Mouse (Mus musculus): ENCODE measurements at regions not wholly inside any gene's neighbourhood (a gene's known extent, or its start where the extent isn't known, plus 50 kb on each side); places are given as distances from the start of the nearest gene placed in this dataset.

DNA sequence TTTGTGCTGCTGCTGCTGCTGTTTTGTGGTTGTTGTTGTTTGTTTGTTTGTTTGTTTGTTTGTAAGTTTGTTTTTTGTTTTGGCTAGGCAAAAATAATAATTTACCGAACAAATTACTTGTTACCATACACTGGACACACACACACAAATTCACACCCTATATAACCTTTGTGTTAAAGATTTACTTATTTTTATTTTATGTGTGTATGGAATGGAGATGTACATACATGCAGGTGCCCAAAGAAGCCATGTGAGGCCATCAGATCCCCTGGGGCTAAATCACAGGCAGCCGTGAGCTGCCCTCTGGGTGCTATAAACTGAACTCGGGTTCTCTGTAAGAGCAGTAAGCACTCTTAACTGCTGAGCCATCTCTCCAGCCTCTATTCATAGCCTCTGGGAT is 56.0 kb downstream of the Pttg1 start:
- no peak for DNase-seq (ENCODE audit: low spot score)

DNA sequence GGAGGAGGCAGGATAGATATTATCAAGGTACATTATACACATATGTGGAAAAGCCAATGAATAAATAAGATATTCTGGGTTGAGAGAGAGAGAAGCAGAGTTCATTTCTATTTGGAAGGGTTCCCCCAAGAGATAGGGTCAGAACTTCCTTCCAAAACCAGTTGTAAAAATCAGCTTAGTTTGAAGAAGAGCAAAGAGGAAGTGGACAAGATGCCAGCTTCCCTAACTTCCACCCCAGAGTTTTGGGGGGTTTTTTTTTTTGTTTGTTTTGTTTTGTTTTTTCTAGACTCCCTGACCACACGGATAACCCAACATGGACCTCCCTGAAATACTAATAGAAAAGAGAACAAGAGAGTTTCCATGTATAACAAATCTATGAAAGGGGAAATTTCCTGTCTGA is 57.7 kb downstream of the Pttg1 start:
- DNase-seq (ENCODE audit: low spot score), result no peak

DNA sequence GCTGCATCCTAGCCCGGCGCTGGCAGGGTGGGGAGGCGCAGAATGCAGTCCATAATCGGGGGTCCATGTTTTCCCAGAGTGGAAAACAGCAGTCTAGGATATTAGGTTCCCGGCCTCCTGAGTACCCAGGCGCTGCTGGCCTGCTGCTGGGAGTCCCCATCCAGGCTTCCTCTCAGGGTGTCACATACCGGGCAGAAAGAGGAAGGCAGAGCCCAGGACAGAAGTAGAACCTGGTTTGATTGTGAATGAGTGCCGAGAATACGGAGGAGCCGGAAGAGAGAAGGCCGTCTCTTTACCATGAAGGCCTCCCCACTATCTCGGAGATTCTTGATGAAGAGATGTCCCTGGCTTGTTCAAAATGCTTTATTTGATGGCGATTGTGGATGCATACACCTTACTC is 64.2 kb downstream of the Pttg1 start:
- no peak for DNase-seq (ENCODE audit: low spot score)

DNA sequence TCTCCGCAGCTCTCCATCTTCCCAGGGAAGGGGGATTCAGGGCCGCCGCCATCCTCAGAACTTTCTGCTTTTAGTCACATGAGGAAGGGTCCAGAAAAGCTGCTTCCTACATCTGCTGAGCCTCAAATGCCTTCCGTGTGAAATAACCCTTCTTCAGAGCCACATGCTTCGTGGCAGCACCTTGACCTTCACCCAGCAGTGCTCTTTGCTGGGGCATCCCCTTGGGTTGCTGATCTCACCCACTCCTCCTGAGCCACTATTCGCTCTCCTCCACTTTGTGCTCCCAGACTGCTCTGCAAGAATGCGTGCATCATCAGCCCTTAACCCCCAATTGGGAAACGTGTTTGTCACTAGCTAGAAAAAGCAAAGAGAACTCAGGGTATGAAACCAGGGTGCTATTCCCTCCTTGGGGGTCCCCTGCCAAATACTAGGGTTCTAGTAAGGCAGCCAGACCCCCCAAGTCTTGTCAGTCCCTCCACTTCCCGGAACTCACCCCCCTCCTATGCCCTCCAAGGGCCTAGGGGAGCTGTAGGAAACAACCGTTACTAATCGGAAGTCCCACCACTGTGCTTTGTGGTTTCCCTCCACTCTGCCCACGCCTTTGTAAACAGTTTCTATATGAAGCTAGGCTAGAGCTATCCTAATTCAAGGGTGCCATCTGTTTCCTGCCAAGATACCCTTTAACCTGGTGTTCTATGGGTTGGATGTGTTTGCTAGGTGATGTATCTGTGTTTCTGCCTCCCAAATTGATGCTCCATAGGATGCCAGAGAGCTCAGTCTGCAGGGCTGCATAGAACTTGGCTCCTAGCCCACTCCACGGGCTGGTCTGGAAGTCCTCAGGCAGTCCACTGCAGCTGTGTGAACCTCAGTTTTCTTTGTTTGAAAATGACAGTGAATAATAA is 67.4 kb downstream of the Pttg1 start:
- peak; percentile 7 for DNase-seq (ENCODE audit: low spot score)

DNA sequence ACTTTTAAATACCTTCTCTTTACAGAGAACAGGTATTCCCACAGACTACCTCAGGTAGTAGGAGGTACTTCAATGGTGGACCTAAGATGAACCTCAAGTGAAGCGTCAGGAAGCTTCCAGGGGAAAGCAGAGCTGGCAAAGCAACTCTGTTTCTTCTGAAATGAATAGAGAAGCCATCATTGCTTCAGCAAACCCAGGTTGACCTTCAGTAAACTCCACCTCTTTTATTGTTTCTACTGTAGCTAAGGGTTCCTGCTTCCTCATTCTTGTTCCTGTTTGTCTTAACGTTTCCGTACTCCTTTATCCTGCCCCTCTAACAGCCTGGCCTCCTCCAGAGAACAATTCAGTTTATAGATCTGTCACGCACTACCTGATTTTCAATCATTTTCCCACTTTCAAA is 72.4 kb downstream of the Pttg1 start:
- DNase-seq (ENCODE audit: low spot score), result no peak

DNA sequence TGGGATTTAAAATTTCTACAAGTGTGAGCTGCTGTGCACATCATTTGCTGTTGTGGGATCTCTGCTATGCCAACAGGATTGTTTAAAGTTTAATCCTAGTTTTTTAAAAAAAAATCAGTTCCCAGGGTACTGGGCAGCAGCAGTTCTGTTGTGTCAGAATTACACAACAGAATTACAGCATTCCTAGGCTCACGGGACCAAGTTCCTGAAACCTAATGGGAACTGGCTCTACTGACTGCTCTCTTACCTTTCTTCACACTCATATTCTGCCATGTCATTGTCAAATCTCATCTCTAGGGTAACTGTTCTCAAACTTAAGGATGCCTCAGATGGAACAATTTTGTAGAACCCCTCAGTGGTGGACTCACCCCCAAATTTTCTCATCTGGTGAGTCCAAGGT is 73.0 kb downstream of the Pttg1 start:
- no peak for DNase-seq (ENCODE audit: low spot score)

DNA sequence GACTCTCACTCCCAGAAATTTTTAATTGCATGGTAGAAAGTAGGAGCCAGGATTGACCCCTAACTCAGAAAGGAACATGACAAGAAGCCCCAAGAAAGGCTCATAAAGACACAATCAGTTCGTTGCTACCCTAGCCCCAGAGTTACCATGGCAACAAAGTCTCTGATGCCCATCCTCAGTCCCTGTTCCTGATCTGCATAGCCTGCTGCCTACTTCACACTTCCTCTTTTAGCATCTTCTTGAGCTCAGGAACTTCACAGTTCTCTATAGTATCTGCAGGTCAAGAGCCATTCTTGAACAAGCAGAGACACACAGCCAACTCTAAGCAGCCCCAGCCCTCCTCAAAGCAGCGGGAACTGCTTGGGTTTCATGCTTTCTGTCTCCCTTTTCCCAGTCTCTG is 74.2 kb downstream of the Pttg1 start:
- DNase-seq (ENCODE audit: low spot score), result no peak

DNA sequence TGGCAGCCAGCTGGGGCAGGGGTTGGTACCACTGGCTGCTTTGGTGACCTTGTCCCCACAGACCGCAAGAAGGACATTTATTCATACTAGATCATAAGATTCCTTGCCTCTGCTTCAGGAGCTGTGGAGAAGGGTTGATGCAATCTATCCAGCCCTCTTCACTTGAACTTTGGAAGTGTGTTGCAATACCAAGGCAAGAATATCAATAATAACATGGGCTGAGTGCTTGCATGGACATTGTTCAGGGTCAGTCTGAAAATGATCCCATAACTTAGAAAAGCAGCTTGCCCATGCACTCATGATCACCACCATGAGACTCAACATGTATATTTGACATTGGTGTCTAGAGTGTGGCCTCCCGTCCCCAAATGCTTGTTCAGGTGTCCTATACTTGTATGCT is 74.7 kb downstream of the Pttg1 start:
- DNase-seq (ENCODE audit: low spot score), result no peak

DNA sequence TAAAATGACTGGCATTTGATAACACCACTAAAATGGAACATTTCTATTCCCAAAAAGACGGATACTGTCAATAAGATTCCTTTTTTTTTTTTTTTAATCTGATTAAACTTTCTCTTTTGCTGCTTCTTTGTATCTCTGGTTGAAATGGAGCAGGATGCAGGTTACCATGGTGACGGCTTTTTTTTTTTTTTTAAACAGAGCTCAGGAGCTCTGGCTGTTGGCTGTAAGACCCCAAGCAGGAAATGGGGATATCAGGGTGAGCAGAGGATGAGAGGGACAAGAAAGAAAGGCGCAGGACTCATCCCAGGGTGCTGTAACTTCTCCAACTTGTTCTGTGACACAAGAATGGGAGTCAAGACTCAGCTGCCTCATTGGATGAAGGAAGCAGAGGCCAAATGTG is 75.8 kb downstream of the Pttg1 start:
- no peak for DNase-seq (ENCODE audit: low spot score)

DNA sequence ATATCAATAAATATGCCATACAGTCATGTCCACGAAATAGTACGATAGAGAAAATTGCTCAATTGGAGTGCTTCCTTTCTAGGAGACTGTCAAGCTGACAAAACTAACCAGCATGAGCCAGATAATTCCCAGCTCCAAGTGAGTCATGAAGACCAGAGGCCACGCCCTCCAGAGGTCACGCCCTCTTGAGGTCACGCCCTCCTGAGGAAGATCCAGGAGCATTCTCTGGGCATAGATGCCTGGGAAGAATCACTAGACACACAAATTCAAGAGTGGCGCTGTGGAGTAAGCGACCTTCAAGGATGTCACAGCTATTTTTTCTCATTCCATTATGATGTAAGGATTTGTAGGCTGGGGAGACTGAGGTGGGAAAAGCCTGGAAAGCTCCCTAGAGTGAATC is 76.5 kb downstream of the Pttg1 start:
- no peak for DNase-seq (ENCODE audit: low spot score)

DNA sequence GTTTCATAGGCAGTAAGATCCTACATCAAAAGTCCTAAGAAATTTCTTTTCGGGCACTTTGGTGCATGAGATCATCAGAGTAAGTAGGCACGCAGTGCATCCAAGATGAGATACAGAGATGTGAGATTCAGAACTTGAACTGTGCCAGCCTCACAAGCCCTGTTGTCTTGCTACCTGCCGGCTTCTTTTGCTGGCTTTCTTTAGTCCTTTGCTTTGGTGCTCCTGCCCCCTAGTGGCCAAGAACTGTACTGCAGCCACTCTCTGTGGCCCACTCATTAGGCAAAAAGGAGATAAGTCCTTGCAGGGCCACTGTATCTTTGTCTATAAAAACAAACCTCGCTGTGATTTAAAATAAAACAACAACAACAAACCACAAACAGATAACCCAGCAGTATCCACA is 77.5 kb downstream of the Pttg1 start:
- peak; percentile 59 for DNase-seq (ENCODE audit: low spot score)

DNA sequence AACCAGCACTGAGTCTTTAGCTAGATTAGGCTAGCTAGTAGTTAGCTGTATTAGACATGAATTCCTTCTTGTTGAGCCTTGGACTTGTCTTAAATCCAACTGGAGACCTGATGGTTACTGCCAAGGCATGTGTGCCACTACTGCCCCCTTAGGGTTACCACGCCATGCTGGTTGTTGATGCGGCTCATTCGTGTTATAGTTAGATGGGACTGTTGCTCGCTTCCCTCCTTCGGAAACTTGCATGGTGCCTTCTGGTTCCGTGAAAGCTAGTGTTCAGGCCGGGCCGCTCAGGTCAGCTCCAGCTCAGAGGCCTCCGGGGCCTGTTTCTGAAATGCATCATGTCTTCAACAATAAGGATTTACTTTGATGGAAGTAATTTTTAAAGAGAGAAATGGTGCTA is 79.6 kb downstream of the Pttg1 start:
- DNase-seq (ENCODE audit: low spot score), result no peak

DNA sequence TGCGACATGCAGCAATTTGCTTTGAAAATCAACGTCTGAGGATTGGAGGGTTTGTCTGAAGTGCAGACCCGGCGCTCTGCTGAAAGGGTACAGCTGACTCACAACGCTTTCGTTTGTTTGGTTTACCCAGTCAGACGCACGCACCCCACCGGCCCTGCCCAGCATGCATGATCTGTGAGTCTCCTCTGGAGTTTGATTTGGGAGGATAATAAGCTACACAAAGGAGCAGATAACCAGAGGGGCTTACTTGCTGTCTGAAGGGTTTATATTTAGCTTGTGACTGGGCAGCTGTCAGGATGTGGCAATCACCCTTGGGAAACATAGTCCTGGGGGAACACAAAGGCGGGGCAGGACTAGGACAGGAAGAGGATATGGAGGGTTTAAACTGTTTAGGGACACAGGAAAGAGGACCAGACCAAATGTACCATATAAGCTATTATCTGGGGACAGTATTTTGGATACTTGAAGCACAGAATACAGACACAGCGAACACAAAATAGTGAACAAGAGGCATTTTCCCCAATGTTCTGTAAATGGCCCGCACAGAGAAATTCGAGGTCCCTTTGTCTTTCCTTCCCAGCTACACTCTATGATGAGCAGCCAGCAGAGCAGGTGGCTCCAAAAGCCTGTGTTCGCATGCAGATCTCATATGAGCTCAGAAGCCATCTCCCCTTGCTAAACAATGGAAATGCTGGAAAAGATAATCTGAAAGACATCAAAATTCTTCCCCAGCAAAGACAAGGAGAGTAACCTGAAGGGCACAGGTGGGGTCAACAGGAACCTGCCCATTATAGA is 81.1 kb downstream of the Pttg1 start:
- no peak for DNase-seq (ENCODE audit: low spot score)

DNA sequence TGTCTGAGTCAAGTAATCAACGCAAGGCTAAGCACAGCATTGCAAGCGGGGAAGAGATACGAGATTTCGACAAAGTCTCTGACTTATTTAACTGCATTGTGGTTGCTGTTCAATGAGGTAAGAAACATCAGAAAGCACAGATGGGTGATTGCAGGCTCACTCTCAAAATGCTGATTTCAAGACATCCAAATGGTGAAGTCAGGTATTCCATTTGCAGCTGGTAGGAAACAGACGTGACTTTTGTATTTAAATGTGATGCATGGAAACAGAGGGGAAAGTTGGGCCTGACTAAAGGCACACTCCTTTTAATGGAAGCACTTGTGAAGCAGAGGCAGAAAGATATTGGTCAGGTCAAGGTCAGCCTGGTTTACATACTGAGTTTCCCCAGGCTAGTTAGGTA is 82.5 kb downstream of the Pttg1 start:
- DNase-seq (ENCODE audit: low spot score), result no peak

DNA sequence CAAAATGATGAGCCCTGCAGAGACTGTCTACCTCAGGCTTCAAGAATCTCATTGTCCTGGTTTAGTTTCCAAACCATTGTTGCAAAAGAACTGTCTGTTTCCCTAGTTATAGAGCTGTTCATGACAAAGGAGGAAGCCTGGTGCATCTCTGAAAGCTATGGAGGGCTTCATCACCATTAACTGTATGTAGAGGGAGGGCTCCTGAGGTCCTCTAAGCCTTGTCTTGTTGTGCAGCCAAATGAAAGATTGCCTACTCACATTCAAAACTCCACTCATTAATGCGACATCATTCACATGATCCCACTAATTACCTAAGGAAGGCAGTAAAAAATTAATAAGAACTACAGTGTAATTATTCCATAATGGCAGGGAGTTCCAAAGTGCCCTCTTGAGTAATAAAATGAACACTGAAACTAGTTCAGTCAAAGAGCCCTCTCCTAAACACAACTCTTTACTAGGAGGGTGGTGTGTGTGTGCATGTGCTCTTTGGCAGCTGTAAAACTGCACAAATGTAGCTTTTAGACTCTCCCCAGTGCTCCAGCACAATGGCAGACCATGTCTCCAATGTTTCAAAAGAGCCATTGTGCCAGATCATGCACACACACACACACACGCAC is 87.6 kb downstream of the Pttg1 start:
- no peak for DNase-seq (ENCODE audit: low spot score)

DNA sequence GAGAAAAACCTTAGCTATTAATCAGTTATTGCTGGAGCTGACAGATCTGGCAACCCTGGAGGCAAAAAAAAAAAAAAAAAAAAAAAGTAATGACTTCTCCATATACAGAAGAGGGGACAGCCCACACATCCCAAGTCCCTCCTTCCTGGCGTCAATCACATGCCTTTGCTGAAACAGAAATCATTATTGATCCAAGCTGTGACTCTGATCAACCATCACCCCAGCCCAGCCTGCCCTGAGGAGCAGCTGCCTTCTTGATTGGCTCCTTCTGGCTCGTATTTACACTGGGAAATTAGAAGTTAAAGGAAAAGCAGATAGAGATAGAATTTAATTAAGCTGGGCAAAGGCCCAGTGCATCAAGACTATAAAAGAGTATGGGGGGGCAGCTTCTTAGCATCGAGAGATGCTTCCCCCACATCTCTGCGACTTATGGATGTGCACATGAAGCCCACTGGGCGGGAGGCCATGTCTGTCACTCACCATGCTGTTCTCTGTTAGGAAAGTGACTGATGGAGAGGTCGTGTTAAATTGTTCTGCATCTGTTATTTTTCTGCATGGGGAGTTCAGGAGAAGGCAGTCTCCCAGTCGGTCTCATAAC is 90.3 kb downstream of the Pttg1 start:
- no peak for DNase-seq (ENCODE audit: low spot score)

DNA sequence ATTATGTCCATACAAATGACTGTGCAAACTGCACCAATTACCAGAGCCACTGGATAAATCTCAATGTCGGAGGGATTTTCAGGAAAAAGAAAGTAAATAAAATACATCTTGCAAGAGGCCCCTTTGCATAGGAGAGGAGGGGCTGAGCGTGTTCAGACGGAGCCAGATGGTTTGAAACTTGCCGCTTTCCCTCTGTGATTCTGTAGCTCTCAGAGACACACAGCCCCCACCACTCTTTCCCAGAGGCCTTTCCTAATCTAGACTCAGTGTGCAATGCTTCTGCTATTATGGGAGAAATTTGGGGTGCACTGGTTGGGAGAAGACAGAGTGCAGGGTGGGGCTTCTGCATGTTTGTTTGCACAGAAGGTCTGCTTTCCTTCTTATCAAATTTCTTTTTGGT is 92.5 kb downstream of the Pttg1 start:
- DNase-seq (ENCODE audit: low spot score), result no peak

DNA sequence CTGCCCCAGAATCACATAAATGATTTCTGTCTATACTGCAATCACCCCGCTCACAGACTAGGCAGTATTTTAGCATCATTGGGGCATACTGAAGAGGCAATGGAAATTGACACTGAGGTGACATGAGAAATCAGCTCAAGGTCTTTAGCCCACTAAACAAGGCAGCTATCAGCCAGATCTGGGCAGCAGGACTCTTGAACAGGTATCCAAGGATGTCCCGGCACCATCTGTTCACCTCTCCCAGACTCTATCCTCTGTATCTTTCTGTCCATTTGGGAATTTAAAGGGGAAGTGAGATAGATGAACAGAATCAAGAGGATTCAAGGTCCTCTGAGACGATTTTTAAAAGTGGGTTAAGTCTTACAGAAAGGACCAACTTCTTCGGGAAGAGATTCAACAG is 112.1 kb downstream of the Pttg1 start:
- no peak for DNase-seq (ENCODE audit: low spot score)

All from spleen, adult 12 weeks (tissue).